Mouse (Mus musculus): ENCODE results near the gene Sf3b4.

Sf3b4 gene

DNA sequence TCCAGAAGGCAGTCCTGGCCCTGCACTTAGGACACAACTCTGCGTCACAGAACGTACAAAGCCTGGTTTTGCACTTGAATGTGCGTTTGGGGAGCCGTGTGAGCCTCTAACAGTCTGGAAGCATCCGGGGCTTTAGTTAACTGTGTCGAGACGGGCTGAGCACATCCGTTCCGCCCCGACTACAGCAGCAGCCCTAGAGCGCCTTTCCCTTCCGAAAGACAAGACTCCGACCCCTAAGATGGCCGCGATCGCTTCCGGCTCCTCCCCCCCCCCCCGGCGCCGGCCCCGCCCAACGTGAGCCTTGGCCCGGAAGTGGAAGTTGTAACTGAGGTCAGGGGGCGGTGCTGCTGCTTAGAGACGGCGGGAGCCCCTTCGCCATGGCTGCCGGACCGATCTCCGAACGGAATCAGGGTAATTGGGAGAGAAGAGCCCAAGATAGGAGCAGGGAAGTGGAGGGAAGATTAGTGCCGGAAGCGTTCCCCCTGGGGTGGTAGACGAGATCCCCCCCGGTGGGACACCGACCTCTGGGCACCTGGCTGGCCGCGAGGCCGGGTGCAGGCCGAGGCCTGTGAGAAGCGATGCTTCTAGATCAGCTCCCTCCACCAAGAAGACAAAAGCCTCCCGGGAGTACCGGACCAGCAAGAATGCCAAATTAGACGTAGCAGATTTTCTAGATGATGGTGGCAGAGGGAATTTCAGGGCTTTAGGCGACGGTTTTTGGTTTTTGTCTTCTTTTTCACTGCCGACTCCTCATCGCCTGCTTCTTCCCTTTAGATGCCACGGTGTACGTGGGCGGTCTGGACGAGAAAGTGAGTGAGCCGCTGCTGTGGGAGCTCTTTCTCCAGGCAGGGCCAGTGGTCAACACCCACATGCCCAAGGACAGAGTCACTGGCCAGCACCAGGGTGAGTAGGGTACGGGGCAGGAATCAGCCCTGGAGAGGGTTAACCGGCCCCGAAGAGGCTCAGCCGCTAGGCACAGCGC lies at the start of gene Sf3b4:
Gene Sf3b4 (plus strand): TSS at position 136 of the 982 bp plus-strand sequence.
- DNase-seq (ENCODE audit: low spot score): peak; percentile 82

DNA sequence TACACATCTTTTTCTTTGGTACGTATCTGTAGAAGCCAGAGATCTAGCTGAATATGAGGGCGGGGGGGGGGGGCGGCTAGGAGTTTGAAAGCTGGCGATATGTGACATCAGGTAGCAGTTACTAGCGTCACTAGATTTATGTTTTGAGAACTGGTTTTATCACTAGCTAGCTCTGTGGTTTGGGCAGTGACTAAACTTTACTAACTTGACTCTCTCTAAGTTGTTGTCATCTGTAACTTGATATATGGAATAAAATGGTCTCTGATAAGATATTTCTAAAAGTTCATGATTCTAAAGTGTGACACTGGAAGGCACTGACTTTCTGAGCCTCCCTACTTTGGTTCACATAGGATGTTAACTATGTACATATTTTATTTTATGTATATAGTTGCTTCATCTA lies 47.9 kb upstream of the Sf3b4 start:
- DNase-seq (ENCODE audit: low spot score): no peak

DNA sequence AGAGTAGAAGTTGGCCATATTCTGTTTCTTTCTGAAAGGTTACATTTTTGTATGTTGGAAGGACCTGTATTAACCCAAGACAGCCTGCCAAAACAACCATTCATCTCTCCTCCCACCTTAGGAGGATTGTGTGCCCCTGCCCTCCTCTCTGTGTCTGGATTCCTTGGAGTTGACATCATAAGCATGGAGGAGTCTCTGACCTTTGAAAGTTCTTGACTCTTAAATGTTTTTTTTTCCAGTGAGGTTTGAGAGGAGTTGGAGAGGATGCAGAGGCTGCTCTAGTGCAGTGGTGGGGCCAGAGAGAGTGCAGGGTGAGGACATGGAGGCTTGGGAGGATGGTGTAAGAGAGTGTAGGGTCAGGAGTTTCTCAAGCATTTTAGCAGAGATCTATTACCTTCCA lies 44.0 kb upstream of the Sf3b4 start:
- no peak for DNase-seq (ENCODE audit: low spot score)

DNA sequence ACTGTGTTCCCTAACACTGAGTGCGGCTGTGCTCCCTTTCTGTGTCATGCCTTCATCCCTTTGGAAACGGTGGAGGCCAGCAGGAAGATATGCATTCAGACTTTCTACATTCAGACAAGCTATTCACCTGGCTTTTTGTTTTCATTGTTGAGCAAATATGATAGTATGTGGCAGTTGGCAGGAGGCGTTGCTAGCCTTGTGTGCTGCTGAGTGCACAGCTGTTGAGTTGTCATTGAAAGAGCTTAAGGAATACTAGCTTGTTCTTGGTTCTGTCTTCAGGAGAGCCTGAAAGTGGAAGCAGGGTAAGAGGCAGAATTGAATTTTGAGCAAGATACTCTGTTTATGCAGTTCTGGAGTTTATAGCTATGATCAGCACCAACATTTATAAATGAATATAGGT lies 39.7 kb upstream of the Sf3b4 start:
- DNase-seq (ENCODE audit: low spot score): no peak

DNA sequence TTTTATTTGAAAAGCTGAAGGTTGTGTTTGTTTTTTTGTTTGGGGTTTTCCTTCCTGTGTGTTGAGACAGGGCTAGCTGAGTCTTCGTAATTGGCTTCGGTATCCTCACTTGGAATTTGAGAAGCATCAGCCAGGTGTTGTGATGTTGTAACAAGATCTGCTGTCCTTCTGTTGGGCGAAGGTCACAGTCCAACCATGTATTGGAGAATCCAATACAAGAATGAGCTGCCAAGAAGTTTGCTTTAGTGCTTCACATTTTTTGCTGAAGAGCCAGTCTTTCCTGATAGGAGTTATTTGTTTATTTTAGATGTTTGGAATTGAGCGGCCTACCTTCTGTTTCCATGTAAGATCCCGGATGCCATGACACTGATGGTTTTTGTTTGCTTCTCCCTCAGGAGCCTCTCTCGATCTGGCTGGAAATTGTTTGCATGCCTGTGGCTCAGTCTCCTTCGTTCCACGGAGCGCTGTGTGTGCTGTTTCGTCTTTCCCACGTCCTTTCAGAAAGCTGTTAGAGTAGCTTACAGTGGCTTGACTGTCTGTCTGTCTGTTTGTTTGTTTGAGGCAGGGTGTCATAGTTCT lies 38.7 kb upstream of the Sf3b4 start:
- no peak for DNase-seq (ENCODE audit: low spot score)

DNA sequence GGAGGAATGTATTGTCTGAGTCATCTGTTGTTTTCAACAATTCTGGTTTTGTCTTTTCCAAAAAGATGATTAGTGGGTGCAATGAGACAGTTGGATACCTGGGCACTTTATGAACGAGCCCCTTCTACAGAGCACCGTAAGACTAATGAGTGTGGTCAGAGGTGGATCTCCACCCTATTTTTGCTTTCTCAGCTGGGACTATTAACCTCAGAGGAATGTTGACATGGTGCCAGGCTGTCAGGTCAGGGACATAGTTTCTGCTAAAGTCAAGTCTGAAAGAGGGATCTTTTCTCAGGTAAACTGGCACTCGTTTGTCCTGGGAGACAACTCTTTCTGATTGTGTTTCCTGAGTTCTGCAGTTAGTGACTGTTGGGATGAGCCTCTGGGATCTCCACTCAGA lies 37.1 kb upstream of the Sf3b4 start:
- DNase-seq (ENCODE audit: low spot score): no peak

DNA sequence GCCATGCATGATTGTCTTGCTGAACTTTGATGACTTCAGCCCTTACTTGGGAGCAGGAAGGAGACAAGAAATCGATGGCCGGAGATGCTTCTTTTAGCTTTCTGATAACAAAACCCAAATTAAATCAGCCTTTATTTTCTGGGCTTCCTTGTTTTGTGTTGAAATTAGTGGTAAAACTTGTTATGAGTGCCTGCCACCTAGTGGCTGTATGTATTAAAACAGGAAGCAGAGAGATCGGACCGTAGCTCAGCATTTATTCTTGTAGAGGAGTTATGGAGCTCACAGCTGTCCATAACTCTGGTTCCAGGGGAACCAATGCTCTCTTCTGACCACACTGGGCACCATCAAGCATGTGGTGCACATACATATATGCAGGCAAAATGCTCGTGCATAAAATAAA lies 24.2 kb upstream of the Sf3b4 start:
- peak; percentile 81 for DNase-seq (ENCODE audit: low spot score)

DNA sequence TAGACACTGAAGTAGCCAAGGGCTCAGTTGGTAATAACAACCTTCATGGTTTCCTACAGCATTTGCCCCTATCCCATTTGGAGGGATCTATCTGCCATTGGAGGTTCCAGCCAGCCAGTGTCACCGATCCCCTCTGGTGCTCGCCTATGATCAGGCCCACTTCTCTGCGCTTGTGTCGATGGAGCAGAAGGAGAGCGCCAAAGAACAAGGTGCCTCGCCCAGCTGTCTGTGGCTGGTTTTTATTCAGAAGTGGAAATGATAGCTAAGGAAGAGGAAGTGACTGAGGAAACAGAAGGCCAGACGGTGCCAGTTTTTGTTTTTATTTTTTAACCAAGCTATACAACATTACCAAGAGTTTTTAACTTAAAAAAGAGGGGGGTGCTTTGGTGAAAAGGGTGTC lies 20.3 kb upstream of the Sf3b4 start:
- no peak for DNase-seq (ENCODE audit: low spot score)

DNA sequence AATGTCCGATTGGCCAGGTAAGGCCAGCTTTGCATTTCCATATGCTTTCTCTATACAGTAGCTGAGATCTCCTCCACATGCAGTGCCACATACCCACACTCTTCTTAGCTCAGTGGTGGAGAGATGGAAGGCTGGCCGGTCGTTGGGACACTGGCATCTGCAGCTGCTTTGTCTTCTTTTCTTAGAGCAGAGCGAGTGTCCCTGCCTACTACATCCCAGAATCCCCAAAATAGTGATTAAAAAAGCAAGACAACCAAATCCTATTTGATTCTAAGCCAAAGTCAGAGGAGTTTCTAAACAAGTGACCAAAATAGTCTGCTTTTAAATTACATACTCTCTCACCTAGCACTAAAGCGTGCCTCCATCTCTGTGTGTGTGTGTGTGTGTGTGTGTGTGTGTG lies 19.5 kb upstream of the Sf3b4 start:
- DNase-seq (ENCODE audit: low spot score): no peak

DNA sequence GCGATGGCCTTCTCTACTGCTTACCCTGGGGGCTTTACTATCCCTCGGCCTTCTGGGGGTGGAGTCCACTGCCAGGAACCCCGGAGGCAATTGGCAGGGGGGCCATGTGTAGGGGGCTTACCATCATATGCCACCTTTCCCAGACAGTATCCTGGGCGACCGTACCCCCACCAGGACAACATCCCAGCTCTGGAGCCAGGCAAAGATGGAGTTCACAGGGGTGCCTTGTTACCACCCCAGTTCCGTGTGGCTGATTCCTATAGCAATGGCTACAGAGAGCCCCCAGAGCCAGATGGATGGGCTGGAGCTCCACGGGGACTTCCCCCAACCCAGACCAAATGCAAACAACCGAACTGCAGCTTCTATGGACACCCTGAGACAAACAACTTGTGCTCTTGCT lies 16.6 kb upstream of the Sf3b4 start:
- no peak for DNase-seq (ENCODE audit: low spot score)

DNA sequence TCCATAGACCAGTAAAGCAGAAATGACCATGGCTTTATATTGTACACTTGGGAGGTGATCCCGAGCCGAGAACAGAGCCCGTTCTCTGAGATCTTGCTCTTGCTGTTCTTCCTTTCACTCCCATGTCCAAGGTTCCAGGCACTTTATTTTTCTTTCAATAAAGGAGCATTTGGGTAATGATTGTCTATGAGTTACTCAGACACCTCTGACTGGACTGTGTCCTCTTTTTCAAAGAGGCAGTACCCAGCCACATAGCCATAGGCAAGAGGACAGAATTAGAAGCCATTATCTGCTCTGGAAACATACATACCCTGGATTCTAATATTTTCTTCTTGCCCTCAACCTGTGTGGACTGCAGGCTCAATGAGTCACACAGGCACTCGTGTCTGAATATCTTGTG lies 12.3 kb upstream of the Sf3b4 start:
- no peak for DNase-seq (ENCODE audit: low spot score)

DNA sequence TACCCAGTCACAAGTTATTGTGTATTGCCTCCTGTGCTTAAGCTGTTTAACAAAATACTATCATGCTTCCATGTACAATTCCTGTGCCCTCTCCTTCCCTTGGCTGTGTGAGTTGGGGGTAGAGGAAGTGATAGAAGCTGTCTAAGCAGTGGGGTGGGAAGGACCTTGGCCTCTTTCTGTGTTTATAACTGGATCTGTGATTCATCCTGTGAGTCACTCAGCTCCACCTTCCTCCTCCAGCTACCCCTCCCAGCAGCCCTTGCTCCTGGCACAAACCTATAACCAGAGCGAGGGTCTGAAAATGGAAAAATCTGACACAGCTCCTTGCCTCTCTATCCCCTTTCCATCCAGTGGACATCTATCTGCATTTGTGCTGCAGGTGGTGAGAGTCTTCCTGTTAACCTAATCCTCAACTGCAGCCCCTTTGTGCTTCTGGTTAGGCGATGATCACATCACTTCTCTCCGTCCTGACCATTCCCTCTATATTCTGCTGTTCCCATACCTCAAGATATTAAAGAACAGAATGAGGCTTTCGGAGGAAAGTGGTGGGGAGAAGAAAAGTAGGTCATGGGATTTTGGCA lies 11.8 kb upstream of the Sf3b4 start:
- DNase-seq (ENCODE audit: low spot score): peak; percentile 49

DNA sequence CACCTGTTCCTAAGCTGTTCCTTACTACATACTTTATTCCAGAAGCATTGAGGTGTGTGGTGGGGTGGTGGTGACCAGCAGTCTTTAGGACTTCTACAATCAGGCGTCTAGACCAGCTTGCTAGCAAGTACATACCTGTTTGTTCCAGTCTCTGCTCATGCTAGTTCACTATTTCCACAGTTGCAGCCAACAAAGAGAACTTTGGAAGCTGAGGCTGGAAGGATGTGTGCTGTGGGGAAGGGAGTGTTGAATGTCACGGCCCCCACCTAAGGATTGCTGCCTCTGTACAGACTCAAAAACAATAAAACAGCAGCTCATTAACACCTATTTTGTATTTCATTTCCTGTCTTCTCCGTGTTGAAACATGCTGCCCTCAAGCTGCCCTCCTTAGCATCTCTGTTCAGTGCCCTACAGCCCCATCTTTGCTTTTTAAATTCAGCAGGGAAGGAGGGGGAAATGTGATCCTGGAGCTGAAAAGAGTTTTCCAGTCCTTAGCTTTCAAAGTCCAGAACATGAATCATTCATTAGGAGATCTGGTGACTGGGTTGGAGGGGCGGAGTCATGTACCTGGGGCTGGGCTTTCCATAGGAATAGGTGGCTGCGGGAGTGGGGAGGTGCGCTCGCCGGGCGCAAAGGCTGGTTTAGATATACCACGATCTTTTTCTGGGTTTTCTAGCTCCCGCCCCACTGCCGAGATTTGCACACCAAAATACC lies 11.2 kb upstream of the Sf3b4 start:
- DNase-seq (ENCODE audit: low spot score): no peak

DNA sequence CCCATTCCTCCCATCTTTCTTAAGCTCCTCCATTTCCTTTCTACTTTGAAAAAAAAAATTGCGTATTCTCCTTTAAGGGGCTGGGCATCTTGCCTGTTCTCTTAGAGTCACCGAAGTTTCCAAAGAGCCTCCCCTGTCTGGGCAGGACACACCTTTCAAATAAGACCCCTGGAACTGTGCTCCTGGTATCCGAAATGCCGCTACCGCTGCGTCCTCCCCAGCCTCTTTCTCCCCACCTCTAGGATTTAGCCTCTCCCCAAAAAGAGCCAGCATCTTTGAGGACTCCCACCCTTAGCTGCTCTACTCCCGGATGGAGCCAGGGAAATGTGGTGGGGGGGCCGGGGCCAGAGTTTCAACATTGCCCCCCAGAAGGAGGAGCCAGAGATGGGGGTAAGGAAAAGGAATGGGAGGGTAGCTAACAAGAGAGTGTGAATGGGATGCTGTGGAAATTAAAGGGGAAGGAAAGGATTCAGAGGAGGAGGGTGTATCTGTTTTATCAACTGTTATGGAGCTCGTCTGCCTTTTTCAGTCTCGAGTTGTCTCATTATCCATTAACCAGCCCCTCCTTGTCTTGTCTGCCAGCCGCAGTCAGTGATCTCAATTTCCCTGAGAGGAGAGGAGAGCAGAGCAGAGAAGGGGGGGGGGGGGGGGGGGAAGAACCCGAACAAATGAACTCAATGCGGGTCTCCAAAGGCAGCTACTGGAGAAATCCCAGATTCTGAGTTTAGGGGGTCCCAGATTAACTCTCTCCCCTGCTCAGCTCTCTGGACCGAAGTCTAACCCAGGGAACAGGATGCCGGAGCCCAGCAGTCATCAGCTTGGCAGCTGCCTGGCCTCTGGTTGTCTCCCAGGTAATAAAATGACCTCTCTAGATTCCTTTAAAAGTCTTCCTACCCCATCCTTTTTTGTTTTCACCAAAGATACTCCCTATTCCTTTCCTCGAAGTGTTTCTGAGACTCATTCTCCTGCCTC lies 10.0 kb upstream of the Sf3b4 start, which contains the start of gene Mtmr11:
Gene Mtmr11 (plus strand): TSS at position 136 of the 972 bp plus-strand sequence.
- DNase-seq (ENCODE audit: low spot score): no peak

DNA sequence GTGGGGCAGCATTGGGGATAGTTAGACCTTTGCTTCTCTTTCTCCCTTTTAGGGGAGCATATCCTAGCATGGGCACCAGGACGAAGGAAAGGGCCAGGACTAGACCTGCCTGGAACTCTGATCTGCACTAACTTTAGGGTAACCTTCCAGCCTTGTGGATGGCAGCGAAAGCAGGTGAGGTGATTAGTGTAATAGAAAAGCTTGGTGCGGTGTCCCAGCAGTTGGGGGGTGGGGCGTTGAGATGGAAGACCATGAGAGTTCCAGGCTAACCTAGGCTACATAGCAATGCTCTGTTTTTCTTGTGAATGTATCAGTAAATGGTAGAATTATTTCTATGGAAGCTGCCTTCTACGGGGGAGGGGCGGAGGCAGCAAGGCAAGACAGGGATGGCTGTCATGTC lies 9.1 kb upstream of the Sf3b4 start:
- DNase-seq (ENCODE audit: low spot score): no peak

DNA sequence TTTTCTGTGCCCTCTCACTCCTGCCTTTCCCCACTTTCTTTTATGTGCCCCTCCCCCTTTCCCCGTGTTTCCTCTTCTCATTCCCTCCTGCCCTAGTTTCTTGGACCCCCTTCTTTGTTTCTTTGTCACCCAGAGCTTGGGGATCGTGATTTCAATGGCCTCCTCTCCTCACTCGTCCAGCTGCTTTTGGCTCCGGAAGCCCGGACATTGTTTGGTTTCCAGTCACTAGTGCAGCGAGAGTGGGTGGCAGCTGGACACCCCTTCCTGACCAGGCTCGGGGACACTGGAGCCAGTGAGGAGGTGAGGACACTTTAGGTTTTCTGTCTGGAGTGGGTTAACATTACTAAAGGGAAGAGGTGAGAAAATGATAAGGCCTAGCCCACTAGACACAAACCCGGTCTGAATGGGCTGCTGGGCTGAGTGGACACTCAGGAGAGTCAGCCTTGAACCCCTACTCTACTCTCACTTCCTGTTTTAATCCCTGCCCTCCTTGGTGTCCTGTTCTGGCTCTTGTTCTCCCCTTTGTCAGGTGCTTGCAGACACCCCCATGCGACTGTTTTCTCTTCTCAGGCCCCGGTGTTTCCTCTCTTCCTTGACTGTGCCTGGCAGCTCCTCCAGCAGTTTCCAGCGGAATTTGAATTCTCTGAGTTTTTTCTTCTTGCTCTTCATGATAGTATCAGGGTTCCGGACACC lies 3.5 kb upstream of the Sf3b4 start:
- DNase-seq (ENCODE audit: low spot score): no peak

DNA sequence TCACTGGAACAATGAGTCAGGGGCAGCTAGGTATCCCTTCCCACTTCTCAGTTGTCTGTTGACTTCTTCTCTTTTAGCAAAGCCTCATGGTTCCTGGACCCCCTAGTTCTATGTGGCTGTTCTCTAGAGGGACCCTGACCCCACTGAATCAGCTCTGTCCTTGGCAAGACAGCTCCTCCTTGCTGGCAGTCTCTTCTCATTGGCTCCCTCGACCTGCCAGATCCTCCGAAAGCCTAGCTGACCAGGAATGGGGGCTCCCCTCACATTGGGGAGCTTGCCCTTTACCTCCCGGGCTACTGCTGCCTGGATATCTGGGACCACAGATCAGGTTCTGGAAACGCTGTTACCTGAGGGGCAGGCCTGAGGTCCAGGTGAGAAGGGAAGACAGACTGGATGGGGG lies 1.9 kb upstream of the Sf3b4 start:
- no peak for DNase-seq (ENCODE audit: low spot score)

DNA sequence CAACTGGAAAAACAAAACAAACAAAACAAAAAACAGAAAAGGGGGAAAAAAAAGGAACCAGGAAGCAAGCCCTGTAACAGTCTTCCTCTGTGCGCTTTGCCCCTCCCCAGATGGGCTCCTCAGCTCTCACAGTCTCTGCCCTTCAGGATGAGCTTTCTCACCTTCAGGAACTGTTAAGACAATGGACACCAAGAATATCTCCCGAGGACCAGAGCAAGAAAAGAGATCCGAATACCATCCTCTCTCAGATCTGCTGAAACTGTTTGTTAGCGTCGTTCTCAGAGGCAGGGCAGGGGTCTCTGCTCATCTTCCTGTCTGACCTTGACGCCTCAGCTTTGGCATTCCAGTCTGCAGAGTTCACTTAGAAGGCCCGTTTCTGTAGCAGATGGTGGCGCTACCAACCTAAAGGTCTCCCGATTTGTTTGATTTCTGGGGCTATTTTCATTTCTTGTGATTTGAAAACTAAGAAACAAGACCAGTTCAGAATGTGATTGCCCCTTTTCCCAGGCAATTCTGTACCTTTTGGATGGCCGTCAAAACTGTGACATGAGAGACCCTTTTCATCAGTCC lies 1.1 kb upstream of the Sf3b4 start:
- no peak for DNase-seq (ENCODE audit: low spot score)

DNA sequence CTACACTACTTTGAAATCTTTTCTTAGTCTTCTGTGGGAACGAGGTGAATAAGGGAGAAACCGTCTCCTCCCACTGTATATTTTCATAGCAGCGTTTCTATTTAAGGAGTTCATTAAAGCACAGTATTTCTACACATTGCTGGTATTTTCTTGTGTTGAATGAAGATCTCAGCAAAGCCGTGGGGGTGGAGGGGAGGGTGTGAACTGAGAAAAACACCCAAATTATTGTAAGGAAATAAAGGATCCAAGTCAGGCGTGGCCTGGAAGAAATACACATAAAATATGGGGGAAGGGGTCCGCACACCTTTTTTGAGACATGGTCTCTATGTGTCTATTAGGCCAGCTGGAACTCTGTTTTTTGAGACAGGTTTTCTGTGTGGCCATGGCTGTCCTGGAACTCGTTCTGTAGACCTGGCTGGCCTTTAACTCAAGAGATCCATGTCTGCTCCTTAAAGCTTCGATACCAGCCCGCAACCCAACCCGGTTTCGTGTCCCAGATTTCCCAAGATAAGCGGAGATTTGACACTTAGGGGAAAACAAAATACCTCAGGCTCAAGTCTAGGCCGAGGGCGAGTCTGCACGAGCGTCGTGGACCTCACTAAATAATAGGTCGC lies 442 bp upstream of the Sf3b4 start:
- no peak for DNase-seq (ENCODE audit: low spot score)

DNA sequence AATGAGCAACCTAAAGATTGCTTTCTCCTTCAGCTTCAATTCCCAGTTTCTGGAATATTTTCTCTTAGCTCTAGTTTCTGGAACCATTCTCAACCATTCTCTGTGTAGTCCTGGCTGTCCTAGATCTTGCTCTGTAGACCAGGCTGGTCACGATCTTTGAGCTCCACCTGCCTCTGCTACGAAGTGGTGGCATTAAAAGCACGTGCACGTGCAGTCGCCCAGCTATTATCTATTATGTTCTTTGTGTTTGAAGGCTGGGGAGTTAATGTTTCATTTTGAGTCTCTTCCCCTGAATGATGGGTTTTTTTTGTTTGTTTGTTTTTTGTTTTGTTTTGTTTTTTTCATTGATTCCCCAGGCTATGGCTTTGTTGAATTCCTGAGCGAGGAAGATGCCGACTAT lies 1.1 kb downstream of the Sf3b4 start:
- DNase-seq (ENCODE audit: low spot score): no peak

All from layer of hippocampus, adult 11-12 months (tissue).